22 mouse cellular contexts compared by ENCODE assay signal in the genomic region with DNA sequence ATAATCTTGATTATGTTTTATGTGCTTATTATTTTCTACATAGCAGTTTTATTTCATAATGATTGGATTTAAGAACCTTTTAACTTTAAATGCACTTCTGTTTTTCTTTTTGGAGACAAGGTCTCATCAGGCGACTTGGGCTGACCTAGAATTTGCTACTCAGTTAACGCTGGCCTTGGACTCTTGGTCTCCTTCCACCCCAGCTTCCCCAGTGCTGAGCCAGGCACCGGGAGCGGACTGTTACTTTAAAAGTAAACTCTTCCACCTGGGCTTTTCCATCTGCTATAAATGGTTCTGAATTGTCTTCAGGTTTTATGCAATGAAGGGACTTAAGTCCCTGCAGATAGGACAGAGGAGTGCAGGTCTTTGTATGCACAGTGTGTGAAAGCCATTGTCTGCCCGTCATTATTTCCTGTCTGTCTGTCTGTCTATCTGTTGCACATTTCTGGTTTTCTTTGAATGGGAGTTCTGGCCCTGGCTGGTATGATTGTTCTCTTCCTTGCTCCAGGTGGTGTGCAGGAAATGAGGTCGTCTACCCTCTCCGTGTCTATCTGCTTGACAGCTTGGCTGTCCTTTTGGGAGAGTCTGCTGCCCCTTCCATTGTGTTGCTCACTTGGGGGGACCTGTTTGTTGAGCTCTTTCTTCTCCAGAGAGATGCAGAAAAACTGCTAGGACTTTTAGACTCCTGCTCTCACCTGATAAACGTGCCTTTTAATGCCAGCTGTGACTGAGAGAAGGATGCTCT.
DNase-seq lines count a peak whose midpoint lies in the region; ATAC-seq and TF ChIP-seq lines count a peak whose summit lies in the region.
"Had no signal": no experiment of that assay in that cellular context is flagged by ENCODE, and none has a peak within 500 bp of the region (broad histone marks: within the 10 kb centered on the region; RNA-seq: fewer than 3 reads in every experiment).

No protein-coding gene starts in this region.

- peak overlapping the region; percentile 52; the same call in 1 of the 2 replicates for H3K27ac ChIP-seq in hindbrain, embryonic 12.5 days
- no peak overlapping the region for H3K27ac ChIP-seq in hindbrain, embryonic 10.5 days
- H3K27ac ChIP-seq in liver, postnatal 0 days (ENCODE audit: low read depth) = no peak overlapping the region
- H3K27ac ChIP-seq: embryonic facial prominence, embryonic 10.5 days; embryonic facial prominence, embryonic 15.5 days; kidney, embryonic 15.5 days; limb, embryonic 13.5 days had no signal

- no peak for TF ChIP-seq EP300 in liver, postnatal 0 days (IDR thresholded peaks at IDR 0.05; ENCODE audit: low read depth)

- H3K9me3 ChIP-seq in hindbrain, embryonic 12.5 days (replicated peaks) = no peaks in the 10 kb centered on the region
- no peaks in the 10 kb centered on the region for H3K9me3 ChIP-seq in hindbrain, embryonic 10.5 days
- H3K9me3 ChIP-seq in liver, postnatal 0 days (ENCODE audit: low read length) = no peaks in the 10 kb centered on the region
- H3K9me3 ChIP-seq: embryonic facial prominence, embryonic 10.5 days; embryonic facial prominence, embryonic 15.5 days; forebrain, embryonic 13.5 days; kidney, embryonic 15.5 days; limb, embryonic 13.5 days; megakaryocyte, embryonic 14.5 days had no signal

- TF ChIP-seq CTCF in liver, postnatal 0 days (IDR thresholded peaks at IDR 0.05; ENCODE audit: low read depth) = no peak

- no peak overlapping the region for H3K9ac ChIP-seq in hindbrain, embryonic 12.5 days
- H3K9ac ChIP-seq in liver, postnatal 0 days (replicated peaks) = no peak overlapping the region
- H3K9ac ChIP-seq: embryonic facial prominence, embryonic 15.5 days; forebrain, embryonic 13.5 days; kidney, embryonic 15.5 days; limb, embryonic 13.5 days had no signal

- H3K36me3 ChIP-seq in hindbrain, embryonic 12.5 days = no peaks in the 10 kb centered on the region
- no peaks in the 10 kb centered on the region for H3K36me3 ChIP-seq in hindbrain, embryonic 10.5 days
- no peaks in the 10 kb centered on the region for H3K36me3 ChIP-seq in liver, postnatal 0 days (replicated peaks; ENCODE audit: insufficient read depth, low read length)
- H3K36me3 ChIP-seq: embryonic facial prominence, embryonic 10.5 days; embryonic facial prominence, embryonic 15.5 days; kidney, embryonic 15.5 days; limb, embryonic 13.5 days had no signal

- no peak for DNase-seq in hindbrain, embryonic 10.5 days (ENCODE audit: low spot score)
- peak; percentile 30 for DNase-seq in T-cell, adult 2 months (ENCODE audit: low spot score)
- peak; percentile 35 to 51 for DNase-seq in adrenal gland, postnatal 36 days
- peak; percentile 57 for DNase-seq in thymus, postnatal 0 days (ENCODE audit: low spot score)
- no peak for DNase-seq in spleen, postnatal 10 days (ENCODE audit: low spot score in 2 of 2)
- DNase-seq in layer of hippocampus, adult 9-11 months = no peak
- DNase-seq in liver, postnatal 0 days = no peak
- DNase-seq: cerebellum, adult 8-10 months; gastrocnemius, postnatal 10 days; heart, postnatal 14 days; kidney, adult 11 months; kidney, postnatal 4 days; lung, postnatal 4 days had no signal

- peaks cover 24% of the 10 kb centered on the region for H3K4me1 ChIP-seq in hindbrain, embryonic 12.5 days
- peaks cover 6% of the 10 kb centered on the region for H3K4me1 ChIP-seq in hindbrain, embryonic 10.5 days (replicated peaks)
- no peaks in the 10 kb centered on the region for H3K4me1 ChIP-seq in liver, postnatal 0 days (ENCODE audit: insufficient read depth)
- H3K4me1 ChIP-seq: embryonic facial prominence, embryonic 10.5 days; embryonic facial prominence, embryonic 15.5 days had no signal

- H3K4me2 ChIP-seq in hindbrain, embryonic 12.5 days (replicated peaks) = no peak overlapping the region
- H3K4me2 ChIP-seq in liver, postnatal 0 days (ENCODE audit: low read depth, low read length) = no peak overlapping the region
- H3K4me2 ChIP-seq: embryonic facial prominence, embryonic 15.5 days; forebrain, embryonic 13.5 days; kidney, embryonic 15.5 days; limb, embryonic 13.5 days; liver, embryonic 11.5 days had no signal

- no peak for ATAC-seq in hindbrain, embryonic 12.5 days (ENCODE audit: low FRiP score)
- no peak for ATAC-seq in liver, postnatal 0 days
- ATAC-seq: CD4-positive, CD25-positive, alpha-beta regulatory T cell, adult 4 months; forebrain, embryonic 13.5 days had no signal

- no peaks in the 10 kb centered on the region for H3K27me3 ChIP-seq in hindbrain, embryonic 12.5 days
- H3K27me3 ChIP-seq in hindbrain, embryonic 10.5 days (ENCODE audit: insufficient read depth, poor library complexity, severe bottlenecking) = no peaks in the 10 kb centered on the region
- no peaks in the 10 kb centered on the region for H3K27me3 ChIP-seq in liver, postnatal 0 days (ENCODE audit: insufficient read depth, low read length)
- H3K27me3 ChIP-seq: embryonic facial prominence, embryonic 15.5 days; forebrain, embryonic 13.5 days; kidney, embryonic 15.5 days; limb, embryonic 13.5 days; megakaryocyte, embryonic 14.5 days had no signal

- H3K4me3 ChIP-seq in hindbrain, embryonic 12.5 days = no peak overlapping the region
- no peak overlapping the region for H3K4me3 ChIP-seq in hindbrain, embryonic 10.5 days
- H3K4me3 ChIP-seq in liver, postnatal 0 days (ENCODE audit: low read depth, low read length) = no peak overlapping the region
- H3K4me3 ChIP-seq: embryonic facial prominence, embryonic 10.5 days; embryonic facial prominence, embryonic 15.5 days; forebrain, embryonic 13.5 days; kidney, embryonic 15.5 days; limb, embryonic 13.5 days; megakaryocyte, embryonic 14.5 days had no signal

- 77% methylated on average over 8 of the region's 8 CpGs for WGBS in hindbrain, embryonic 12.5 days
- 76% methylated on average over 8 of the region's 8 CpGs for WGBS in hindbrain, embryonic 10.5 days
- WGBS in liver, postnatal 0 days (ENCODE audit: insufficient replicate concordance) = 61% methylated on average over 8 of the region's 8 CpGs

Comparison
In these comparisons a context has a peak if more than half of its experiments do, and no peak if none do; other contexts are left out.
1. DNase-seq: peak in T-cell, adult 2 months (single experiment), adrenal gland, postnatal 36 days (2 of 2) and thymus, postnatal 0 days (single experiment); none in hindbrain, embryonic 10.5 days (single experiment), spleen, postnatal 10 days (0 of 2), layer of hippocampus, adult 9-11 months (single experiment) and liver, postnatal 0 days (single experiment).